In the genomic region with DNA sequence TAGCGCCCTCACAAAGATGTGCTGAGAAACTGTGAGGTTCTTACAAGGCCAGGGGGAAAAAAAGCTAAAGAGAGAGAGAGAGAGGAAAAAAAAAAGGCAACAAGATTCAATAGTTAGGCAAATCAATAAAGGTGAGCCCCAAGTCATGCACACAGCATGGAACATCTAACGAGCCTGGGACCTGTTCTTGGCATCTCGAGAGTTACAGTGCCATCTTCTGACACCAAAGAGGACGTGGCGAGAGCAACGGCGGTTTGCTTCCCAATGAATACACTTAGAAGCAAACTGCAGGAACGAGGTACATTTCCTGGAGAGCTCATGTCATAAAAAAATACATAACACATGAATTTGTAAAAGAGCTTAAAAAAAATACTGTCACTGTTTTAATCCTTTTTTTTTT, we compare ENCODE assay signal across 22 mouse cellular contexts. TPM values are rescaled to one million over a fixed set of nuclear protein-coding genes. Genes with fewer than 3 reads are reported as not detected.
DNase-seq lines count a peak whose midpoint lies in the region; ATAC-seq and TF ChIP-seq lines count a peak whose summit lies in the region.
"Had no signal": no experiment of that assay in that cellular context is flagged by ENCODE, and none has a peak within 500 bp of the region (broad histone marks: within the 10 kb centered on the region; RNA-seq: fewer than 3 reads in every experiment).

No protein-coding gene starts in this region.

- H3K79me2 ChIP-seq in heart, adult 2 months (replicated peaks; ENCODE audit: control insufficient read depth, insufficient read depth, low read length) = no peaks in the 10 kb centered on the region
- no peaks in the 10 kb centered on the region for H3K79me2 ChIP-seq in liver, adult 2 months (ENCODE audit: control insufficient read depth, insufficient read depth, low read length)

- no peaks in the 10 kb centered on the region for H3K27me3 ChIP-seq in cerebellum, adult 2 months (ENCODE audit: control insufficient read depth, insufficient read depth, low read length)
- no peaks in the 10 kb centered on the region for H3K27me3 ChIP-seq in heart, adult 2 months (ENCODE audit: control insufficient read depth, insufficient read depth, low read length)
- H3K27me3 ChIP-seq in heart, embryonic 12.5 days (replicated peaks) = no peaks in the 10 kb centered on the region
- H3K27me3 ChIP-seq in liver, adult 2 months (ENCODE audit: control insufficient read depth, insufficient read depth, low read length) = no peaks in the 10 kb centered on the region
- no peaks in the 10 kb centered on the region for H3K27me3 ChIP-seq in liver, embryonic 12.5 days (replicated peaks)
- H3K27me3 ChIP-seq: embryonic facial prominence, embryonic 13.5 days; hindbrain, embryonic 13.5 days; intestine, embryonic 15.5 days; neural tube, embryonic 15.5 days had no signal

- no peak overlapping the region for H3K4me2 ChIP-seq in heart, embryonic 12.5 days
- no peak overlapping the region for H3K4me2 ChIP-seq in liver, embryonic 12.5 days
- H3K4me2 ChIP-seq: embryonic facial prominence, embryonic 13.5 days; hindbrain, embryonic 13.5 days; intestine, embryonic 15.5 days; neural tube, embryonic 15.5 days had no signal

- no peak for ATAC-seq in heart, embryonic 12.5 days (ENCODE audit: insufficient number of reproducible peaks, low FRiP score)
- ATAC-seq in liver, embryonic 12.5 days = no peak
- ATAC-seq: CD4-positive, CD25-positive, alpha-beta regulatory T cell, adult 4 months; intestine, embryonic 15.5 days had no signal

- no peaks in the 10 kb centered on the region for H3K4me1 ChIP-seq in cerebellum, adult 2 months (ENCODE audit: control insufficient read depth, insufficient read depth, low read length)
- H3K4me1 ChIP-seq in heart, adult 2 months (ENCODE audit: control insufficient read depth, insufficient read depth, low read length) = no peaks in the 10 kb centered on the region
- H3K4me1 ChIP-seq in heart, embryonic 12.5 days (replicated peaks) = no peaks in the 10 kb centered on the region
- H3K4me1 ChIP-seq in liver, adult 2 months (ENCODE audit: control insufficient read depth, insufficient read depth, low read length) = peaks cover 16% of the 10 kb centered on the region
- H3K4me1 ChIP-seq in liver, embryonic 12.5 days = no peaks in the 10 kb centered on the region
- H3K4me1 ChIP-seq: embryonic facial prominence, embryonic 13.5 days; forebrain, embryonic 10.5 days; hindbrain, embryonic 13.5 days; intestine, embryonic 15.5 days; midbrain, embryonic 10.5 days; neural tube, embryonic 15.5 days had no signal

- H3K4me3 ChIP-seq in cerebellum, adult 2 months (replicated peaks; ENCODE audit: insufficient read depth, low read depth, low read length) = no peak overlapping the region
- H3K4me3 ChIP-seq in heart, adult 2 months = no peak overlapping the region
- no peak overlapping the region for H3K4me3 ChIP-seq in heart, embryonic 12.5 days
- no peak overlapping the region for H3K4me3 ChIP-seq in liver, adult 2 months (ENCODE audit: insufficient read depth, low read depth, low read length)
- H3K4me3 ChIP-seq in liver, embryonic 12.5 days = no peak overlapping the region
- H3K4me3 ChIP-seq: embryonic facial prominence, embryonic 13.5 days; forebrain, embryonic 10.5 days; hindbrain, embryonic 13.5 days; intestine, embryonic 15.5 days; midbrain, embryonic 10.5 days; myocyte; neural tube, embryonic 15.5 days had no signal

- no peak overlapping the region for H3K27ac ChIP-seq in cerebellum, adult 2 months (ENCODE audit: insufficient read depth, low read length)
- H3K27ac ChIP-seq in heart, adult 2 months = no peak overlapping the region
- H3K27ac ChIP-seq in heart, embryonic 12.5 days (ENCODE audit: poor library complexity, severe bottlenecking) = no peak overlapping the region
- no peak overlapping the region for H3K27ac ChIP-seq in liver, adult 2 months (replicated peaks; ENCODE audit: insufficient read depth, low read depth, low read length)
- no peak overlapping the region for H3K27ac ChIP-seq in liver, embryonic 12.5 days
- H3K27ac ChIP-seq: embryonic facial prominence, embryonic 13.5 days; forebrain, embryonic 10.5 days; hindbrain, embryonic 13.5 days; intestine, embryonic 15.5 days; midbrain, embryonic 10.5 days; neural tube, embryonic 15.5 days had no signal

- no peak for TF ChIP-seq POLR2A in cerebellum, adult 2 months (IDR thresholded peaks at IDR 0.05; ENCODE audit: borderline replicate concordance, insufficient read depth, low read length)
- no peak for TF ChIP-seq POLR2A in heart, adult 2 months (IDR thresholded peaks at IDR 0.05; ENCODE audit: insufficient read depth, low read depth, low read length)
- TF ChIP-seq POLR2A in liver, adult 2 months (IDR thresholded peaks at IDR 0.05; ENCODE audit: extremely low read depth, insufficient read depth, low read length) = no peak

- TF ChIP-seq EP300 in heart, adult 2 months (IDR thresholded peaks at IDR 0.05; ENCODE audit: insufficient read depth, low read depth, low read length) = no peak

- TF ChIP-seq CTCF in cerebellum, adult 2 months (IDR thresholded peaks at IDR 0.05; ENCODE audit: borderline replicate concordance, insufficient read depth, low read depth, low read length) = peak; percentile 31; the same call in 1 of the 2 replicates
- peak; percentile 54 for TF ChIP-seq CTCF in heart, adult 2 months (IDR thresholded peaks at IDR 0.05)
- peak; percentile 68 for TF ChIP-seq CTCF in liver, adult 2 months (IDR thresholded peaks at IDR 0.05; ENCODE audit: low read depth, low read length)

- H3K36me3 ChIP-seq in heart, adult 2 months (ENCODE audit: control insufficient read depth, insufficient read depth, low read length) = no peaks in the 10 kb centered on the region
- peaks cover 88% of the 10 kb centered on the region for H3K36me3 ChIP-seq in heart, embryonic 12.5 days
- H3K36me3 ChIP-seq in liver, adult 2 months (ENCODE audit: control insufficient read depth, insufficient read depth, low read length) = peaks cover 26% of the 10 kb centered on the region
- H3K36me3 ChIP-seq in liver, embryonic 12.5 days = peaks cover 97% of the 10 kb centered on the region

- H3K9ac ChIP-seq in heart, adult 2 months (ENCODE audit: low read depth, low read length) = no peak overlapping the region
- no peak overlapping the region for H3K9ac ChIP-seq in heart, embryonic 12.5 days
- H3K9ac ChIP-seq in liver, adult 2 months (ENCODE audit: low read depth, low read length) = no peak overlapping the region
- no peak overlapping the region for H3K9ac ChIP-seq in liver, embryonic 12.5 days
- H3K9ac ChIP-seq: embryonic facial prominence, embryonic 13.5 days; hindbrain, embryonic 13.5 days; intestine, embryonic 15.5 days; neural tube, embryonic 15.5 days had no signal

- intact Hi-C loops in heart, adult 2 months (cut with DNase I) = loop anchor here (1.0 to 2.0 kb wide), 2 partner anchors 106 to 198 kb away; no protein-coding TSS in a partner anchor

- no peak for DNase-seq in cerebellum, adult 2 months
- no peak for DNase-seq in cerebellum, postnatal 25 days
- DNase-seq in heart, adult 2 months = no peak
- peak; percentile 85 for DNase-seq in liver, adult 2 months (ENCODE audit: extremely low read depth, low read depth, low spot score)
- peak; percentile 21 for DNase-seq in retina, postnatal 1 day
- DNase-seq in retina, embryonic 14.5 days (ENCODE audit: low spot score) = no peak
- DNase-seq: adrenal gland, adult 2 months; cerebellum, adult 11 months; cerebellum, postnatal 36 days; kidney, postnatal 14 days; lung, postnatal 10 days; thymus, adult 18-20 months had no signal

- WGBS in cerebellum, adult 2 months = 43% methylated on average over 8 of the region's 8 CpGs
- WGBS in heart, adult 2 months = 42% methylated on average over 8 of the region's 8 CpGs
- 74% methylated on average over 8 of the region's 8 CpGs for WGBS in heart, embryonic 12.5 days
- 28% methylated on average over 8 of the region's 8 CpGs for WGBS in liver, adult 2 months
- 82% methylated on average over 8 of the region's 8 CpGs for WGBS in liver, embryonic 12.5 days (ENCODE audit: insufficient replicate concordance)

- no peaks in the 10 kb centered on the region for H3K9me3 ChIP-seq in heart, embryonic 12.5 days (replicated peaks)
- no peaks in the 10 kb centered on the region for H3K9me3 ChIP-seq in liver, embryonic 12.5 days (replicated peaks)
- H3K9me3 ChIP-seq: embryonic facial prominence, embryonic 13.5 days; forebrain, embryonic 10.5 days; hindbrain, embryonic 13.5 days; intestine, embryonic 15.5 days; midbrain, embryonic 10.5 days; neural tube, embryonic 15.5 days had no signal

RNA-seq across cellular contexts. Expression of gene Cfap20, which starts 17.8 kb away (rescaled TPM):
- 76.0 and 76.1 TPM in 2 replicates for polyA plus RNA-seq in cerebellum, adult 2 months (2012; rRNA removed)
- total RNA-seq in heart, adult 2 months (2021) = 10 to 100 TPM; 21.8 to 24.2 TPM
- polyA plus RNA-seq in heart, adult 2 months (2012; rRNA removed) = 27.4 and 35.2 TPM in 2 replicates
- polyA plus RNA-seq in heart, embryonic 12.5 days (2016; fragmentation: Nextera tagmentation; extraction: Ambion mirVana) = 151 and 153 TPM in 2 replicates
- 39.6 and 47.1 TPM in 2 replicates for total RNA-seq in liver, adult 2 months (2014; rRNA removed)
- polyA plus RNA-seq in liver, adult 2 months (2012; rRNA removed) = 27.0 and 37.5 TPM in 2 replicates
- 44.2 and 45.9 TPM in 2 replicates for polyA plus RNA-seq in liver, embryonic 12.5 days (2016; fragmentation: Nextera tagmentation; extraction: Ambion mirVana)

RNA-seq across cellular contexts. Expression of gene Csnk2a2, which starts 37.3 kb away (rescaled TPM):
- 37.6 and 38.2 TPM in 2 replicates for polyA plus RNA-seq in cerebellum, adult 2 months (2012; rRNA removed)
- total RNA-seq in heart, adult 2 months (2021) = 10 to 100 TPM; 28.6 to 31.0 TPM
- polyA plus RNA-seq in heart, adult 2 months (2012; rRNA removed) = 11.0 and 20.6 TPM in 2 replicates
- polyA plus RNA-seq in heart, embryonic 12.5 days (2016; fragmentation: Nextera tagmentation; extraction: Ambion mirVana) = 8.2 and 8.7 TPM in 2 replicates
- total RNA-seq in liver, adult 2 months (2014; rRNA removed) = 13.2 and 19.6 TPM in 2 replicates
- 8.8 and 10.1 TPM in 2 replicates for polyA plus RNA-seq in liver, adult 2 months (2012; rRNA removed)
- 7.2 and 7.3 TPM in 2 replicates for polyA plus RNA-seq in liver, embryonic 12.5 days (2016; fragmentation: Nextera tagmentation; extraction: Ambion mirVana)

Comparison
In these comparisons a context has a peak if more than half of its experiments do, and no peak if none do; other contexts are left out.
1. DNase-seq: peak in liver, adult 2 months (single experiment) and retina, postnatal 1 day (single experiment); none in cerebellum, adult 2 months (0 of 2), cerebellum, postnatal 25 days (0 of 2), heart, adult 2 months (0 of 2) and retina, embryonic 14.5 days (single experiment).
2. Peak in every context shown above with its lines, with median percentiles within 50 percentile points of each other: CTCF ChIP-seq.